Mouse (Mus musculus) erythroblast, embryonic 14.5 days (primary cell): ENCODE data around the gene Fam126a.

ENCODE experiments used
- GATA1 ChIP-seq: IDR thresholded peaks from 2 replicates; pipeline ENCODE4 v1.6.1; 2012; ENCODE audit warnings: low read length, inconsistent platforms, mixed read lengths
- TAL1 ChIP-seq: IDR thresholded peaks from 3 replicates; pipeline ENCODE4 v1.6.1; 2012; ENCODE audit warnings: low read length, inconsistent platforms, mixed read lengths

DNA sequence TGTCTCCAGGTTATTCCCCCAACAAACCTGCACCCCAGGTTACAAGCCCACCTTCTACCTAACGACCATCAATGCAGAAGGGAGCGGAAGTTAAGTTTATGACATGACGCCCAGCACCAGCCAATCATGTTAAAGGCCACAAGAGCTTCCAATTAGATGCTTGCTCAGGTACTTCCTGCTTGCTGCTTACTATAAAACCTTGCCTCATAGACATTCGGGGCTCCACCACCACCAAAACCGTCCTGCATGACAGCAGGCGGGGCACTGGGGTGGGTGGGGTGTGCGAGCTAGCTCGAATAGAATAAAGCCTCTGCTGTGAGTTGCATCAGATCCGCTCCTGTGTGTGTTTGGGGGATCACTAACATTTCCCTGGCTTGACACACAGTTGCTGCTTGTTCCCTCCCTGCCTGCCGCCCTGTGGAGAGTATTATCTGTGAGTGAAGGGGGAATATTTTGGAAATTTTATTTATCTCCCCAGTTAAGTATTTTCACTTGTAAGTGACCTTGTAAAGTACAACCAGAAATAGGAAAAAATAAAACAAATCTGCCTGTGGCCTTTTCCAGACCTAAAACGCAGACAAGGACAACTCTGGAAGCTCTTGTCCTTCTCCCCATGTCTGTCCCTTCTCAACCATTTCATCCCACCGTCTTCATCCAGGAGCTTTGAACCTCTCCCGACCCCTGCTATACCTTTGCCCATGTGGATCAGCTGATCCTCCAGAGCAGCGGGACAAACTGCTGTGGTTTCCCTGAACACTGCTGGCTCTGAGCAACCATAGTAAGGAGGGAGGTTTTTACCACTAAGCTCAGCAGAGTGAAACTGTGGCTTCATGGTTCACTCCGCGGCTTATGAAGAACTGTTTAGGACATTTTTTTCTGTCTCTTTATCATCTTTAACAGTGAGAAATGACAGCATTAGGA lies 21.5 kb upstream of the Fam126a start:
- no peak for TF ChIP-seq TAL1
- TF ChIP-seq GATA1, result no peak
